Comparison of ENCODE assay signal across 8 mouse cellular contexts in genomic region chr4:138454571-138455140, GRCm38 (mm10). TPM values are rescaled to one million over a fixed set of nuclear protein-coding genes. Genes with fewer than 3 reads are reported as not detected.
A peak's percentile ranks its signal among the peaks of the same experiment; 100 is the strongest.
DNase-seq lines count a peak whose midpoint lies in the region; ATAC-seq and TF ChIP-seq lines count a peak whose summit lies in the region.

No protein-coding gene starts in this region.

- no peak for TF ChIP-seq CTCF in bone marrow macrophage, adult 2 months (IDR thresholded peaks at IDR 0.05; ENCODE audit: low read depth, low read length)
- no peak for TF ChIP-seq CTCF in lung, adult 2 months (IDR thresholded peaks at IDR 0.05; ENCODE audit: insufficient read depth, low read length)

- peaks cover 32% of the 10 kb centered on the region for H3K27me3 ChIP-seq in forebrain, embryonic 11.5 days (ENCODE audit: control insufficient read depth, insufficient read depth, low read length)

- peak overlapping the region; percentile 77 for H3K9ac ChIP-seq in forebrain, embryonic 11.5 days (ENCODE audit: low read length)

- H3K9me3 ChIP-seq in forebrain, embryonic 11.5 days (ENCODE audit: control insufficient read depth, low read length): no peaks in the 10 kb centered on the region

- peak overlapping the region; percentile 50 for H3K4me3 ChIP-seq in bone marrow macrophage, adult 2 months (ENCODE audit: insufficient read depth, low read length)
- H3K4me3 ChIP-seq in forebrain, embryonic 11.5 days (ENCODE audit: low read depth, low read length): peak overlapping the region; percentile 79
- H3K4me3 ChIP-seq in lung, adult 2 months (replicated peaks; ENCODE audit: extremely low read depth, low read depth, low read length): peak overlapping the region; percentile 95

- under 1% methylated on average over 73 of the region's 78 CpGs for WGBS in forebrain, embryonic 11.5 days
- 2% methylated on average over 77 of the region's 78 CpGs for WGBS in lung, adult 2 months

- no peak overlapping the region for H3K27ac ChIP-seq in bone marrow macrophage, adult 2 months (ENCODE audit: insufficient read depth, low read depth, low read length)
- H3K27ac ChIP-seq in forebrain, embryonic 11.5 days (ENCODE audit: low read depth, low read length): peak overlapping the region; percentile 53

- no peak for TF ChIP-seq POLR2A in bone marrow macrophage, adult 2 months (IDR thresholded peaks at IDR 0.05; ENCODE audit: borderline replicate concordance, low read depth, low read length)
- TF ChIP-seq POLR2A in lung, adult 2 months (IDR thresholded peaks at IDR 0.05; ENCODE audit: borderline replicate concordance, extremely low read depth, low read depth, low read length): no peak; the same call in 1 of the 2 replicates

- ATAC-seq in forebrain, embryonic 11.5 days (replicated peaks; ENCODE audit: low FRiP score): peak; percentile 50
- ATAC-seq in megakaryocyte-erythroid progenitor cell, adult 5-6 weeks (replicated peaks; ENCODE audit: low FRiP score, low TSS enrichment, poor library complexity, severe bottlenecking): no peak

- intact Hi-C loops in heart, postnatal 14 days (cut with DNase I): no loop called here

- H3K4me1 ChIP-seq in bone marrow macrophage, adult 2 months (ENCODE audit: control insufficient read depth, insufficient read depth, low read length): no peaks in the 10 kb centered on the region
- peaks cover 20% of the 10 kb centered on the region for H3K4me1 ChIP-seq in forebrain, embryonic 11.5 days (replicated peaks; ENCODE audit: control insufficient read depth, insufficient read depth, low read length)
- H3K4me1 ChIP-seq in lung, adult 2 months (ENCODE audit: control insufficient read depth, insufficient read depth, low read length): peaks cover 7% of the 10 kb centered on the region; the same call in 1 of the 2 replicates

- DNase-seq in MN1 (ENCODE audit: low spot score): peak; percentile 72
- peak; percentile 86 for DNase-seq in forebrain, embryonic 11.5 days (ENCODE audit: low spot score)
- peak; percentile 68 to 74 for DNase-seq in heart, postnatal 14 days
- DNase-seq in kidney, postnatal 4 days: peak; percentile 82 to 89
- peak; percentile 64 for DNase-seq in lung, adult 2 months
- peak; percentile 90 for DNase-seq in retina, postnatal 1 day

- H3K36me3 ChIP-seq in forebrain, embryonic 11.5 days (ENCODE audit: control insufficient read depth, insufficient read depth, low read length): no peaks in the 10 kb centered on the region

- peak overlapping the region; percentile 78 for H3K4me2 ChIP-seq in forebrain, embryonic 11.5 days (ENCODE audit: low read depth, low read length, severe bottlenecking)

RNA-seq across cellular contexts. Expression of gene Camk2n1, which starts 0.5 kb away (rescaled TPM):
- polyA plus RNA-seq in bone marrow macrophage, adult 2 months (2012; ENCODE audit: insufficient read depth, insufficient read length, missing spikeins): 0.12 and 0.17 TPM in 2 replicates
- 2.2 and 2.5 TPM in 2 replicates for polyA plus RNA-seq in forebrain, embryonic 11.5 days (2014; fragmentation: Nextera tagmentation; extraction: Ambion mirVana)
- 1 to 10 TPM; 8.4 to 8.7 TPM for total RNA-seq in heart, postnatal 14 days (2021)
- 21.7 and 26.9 TPM in 2 replicates for polyA plus RNA-seq in lung, adult 2 months (2012; rRNA removed)
- total RNA-seq in megakaryocyte-erythroid progenitor cell, adult 5-6 weeks (2014; fragmentation: Nextera tagmentation): not detected in 2 replicates
- 0.05 TPM in 1 of 2 replicates, not detected in the other for total RNA-seq in megakaryocyte-erythroid progenitor cell, adult 5-6 weeks (2017)

RNA-seq across cellular contexts. Expression of gene Mul1, which starts 20.2 kb away (rescaled TPM):
- 12.7 and 13.7 TPM in 2 replicates for polyA plus RNA-seq in bone marrow macrophage, adult 2 months (2012; ENCODE audit: insufficient read depth, insufficient read length, missing spikeins)
- 18.6 and 21.1 TPM in 2 replicates for polyA plus RNA-seq in forebrain, embryonic 11.5 days (2014; fragmentation: Nextera tagmentation; extraction: Ambion mirVana)
- 10 to 100 TPM; 70.0 to 72.5 TPM for total RNA-seq in heart, postnatal 14 days (2021)
- polyA plus RNA-seq in lung, adult 2 months (2012; rRNA removed): 15.2 and 16.5 TPM in 2 replicates
- total RNA-seq in megakaryocyte-erythroid progenitor cell, adult 5-6 weeks (2014; fragmentation: Nextera tagmentation): 13.2 and 18.1 TPM in 2 replicates
- 3.2 and 10.2 TPM in 2 replicates for total RNA-seq in megakaryocyte-erythroid progenitor cell, adult 5-6 weeks (2017)

RNA-seq across cellular contexts. Expression of gene Fam43b, which starts 58.3 kb away (rescaled TPM):
- not detected in 2 replicates for polyA plus RNA-seq in bone marrow macrophage, adult 2 months (2012; ENCODE audit: insufficient read depth, insufficient read length, missing spikeins)
- not detected in 2 replicates for polyA plus RNA-seq in forebrain, embryonic 11.5 days (2014; fragmentation: Nextera tagmentation; extraction: Ambion mirVana)
- total RNA-seq in heart, postnatal 14 days (2021): not detected
- not detected in 2 replicates for polyA plus RNA-seq in lung, adult 2 months (2012; rRNA removed)
- not detected in 2 replicates for total RNA-seq in megakaryocyte-erythroid progenitor cell, adult 5-6 weeks (2014; fragmentation: Nextera tagmentation)
- not detected in 2 replicates for total RNA-seq in megakaryocyte-erythroid progenitor cell, adult 5-6 weeks (2017)
